Mouse (Mus musculus) heart, adult 11 months (tissue): ENCODE data around the gene Krt26.

ENCODE experiments used
- DNase-seq: peaks from one replicate; pipeline ENCODE4 v3.0.0; 2022

The Krt26 gene

DNA sequence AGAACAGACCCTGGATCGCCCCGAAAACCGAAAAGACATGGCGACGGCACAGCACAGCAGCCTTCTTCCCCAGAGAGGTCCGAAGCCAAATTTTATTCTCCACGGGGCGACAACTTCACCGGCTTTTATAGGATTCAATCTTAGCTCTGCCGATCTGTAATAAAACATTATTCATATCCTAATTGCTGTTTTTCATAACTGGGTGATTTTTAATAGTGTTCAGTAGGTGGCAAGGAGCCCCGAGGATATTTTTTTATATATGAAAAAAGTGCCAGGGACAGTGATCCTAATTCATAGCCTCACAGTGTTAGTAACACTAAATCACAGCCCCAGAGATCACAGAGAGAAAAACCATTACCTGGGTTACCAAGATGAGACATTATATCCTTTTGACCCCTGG, at the start of gene Krt26:
Krt26 (minus strand) TSS at position 101 of the 400 bp plus-strand sequence.
- no peak for DNase-seq

GRCm38 (mm10) chr11:99385813-99386721, 48.3 kb upstream of the Krt26 start:
- DNase-seq = peak; percentile 99

- peak; percentile 92 for DNase-seq
Observed at GRCm38 (mm10) chr11:99379568-99379967, 41.8 kb upstream of the Krt26 start.

GRCm38 (mm10) chr11:99374803-99375202, 37.0 kb upstream of the Krt26 start, which contains the start of gene Krt28:
Krt28 (minus strand) TSS chr11:99374903.
- DNase-seq = no peak

GRCm38 (mm10) chr11:99369853-99370451, 32.2 kb upstream of the Krt26 start:
- peak; percentile 70 for DNase-seq

- peak; percentile 77 for DNase-seq
Observed at GRCm38 (mm10) chr11:99369229-99369628, 31.5 kb upstream of the Krt26 start.

DNA sequence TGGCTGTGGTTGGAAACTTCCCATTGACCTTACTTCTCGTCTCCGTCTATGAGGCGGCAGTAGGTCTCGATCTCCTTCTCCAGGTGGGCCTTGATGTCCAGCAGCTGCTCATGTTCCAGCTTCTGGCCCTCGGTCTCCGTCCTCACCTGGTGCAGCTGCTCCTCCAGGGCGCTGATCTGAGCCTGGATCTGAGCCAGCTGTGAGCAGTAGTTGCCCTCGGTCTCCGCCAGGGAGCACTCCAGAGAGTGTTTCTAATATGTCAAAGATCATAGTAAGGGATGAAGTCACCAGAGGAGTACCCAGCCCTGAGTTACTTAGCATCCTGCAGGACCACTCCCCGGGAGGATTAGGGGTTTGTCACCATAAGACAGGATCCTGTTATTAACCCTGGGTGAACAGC, 29.0 kb upstream of the Krt26 start:
- DNase-seq = peak; percentile 74

DNA sequence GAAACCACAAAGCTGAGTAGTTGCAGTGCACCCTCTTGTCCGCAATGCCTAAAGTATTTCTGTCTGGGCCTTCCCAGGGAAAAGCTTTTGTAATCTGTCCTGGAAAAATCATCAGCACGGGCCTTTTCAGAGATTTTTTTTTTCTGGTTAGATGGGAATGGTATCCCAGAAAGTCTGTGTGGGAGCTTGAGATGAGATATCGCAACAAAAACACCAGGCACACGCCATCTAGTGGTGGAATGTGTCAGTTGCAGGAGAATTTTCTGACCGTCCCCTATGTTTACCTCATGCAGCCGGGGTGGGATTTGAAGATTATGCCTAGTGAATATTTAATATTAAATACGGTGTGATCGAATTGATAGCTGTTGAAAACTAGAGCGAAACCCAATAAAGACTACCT, 26.6 kb upstream of the Krt26 start:
- DNase-seq = peak; percentile 72

- DNase-seq = peak; percentile 53
Observed at GRCm38 (mm10) chr11:99361423-99361822, 23.7 kb upstream of the Krt26 start.

DNA sequence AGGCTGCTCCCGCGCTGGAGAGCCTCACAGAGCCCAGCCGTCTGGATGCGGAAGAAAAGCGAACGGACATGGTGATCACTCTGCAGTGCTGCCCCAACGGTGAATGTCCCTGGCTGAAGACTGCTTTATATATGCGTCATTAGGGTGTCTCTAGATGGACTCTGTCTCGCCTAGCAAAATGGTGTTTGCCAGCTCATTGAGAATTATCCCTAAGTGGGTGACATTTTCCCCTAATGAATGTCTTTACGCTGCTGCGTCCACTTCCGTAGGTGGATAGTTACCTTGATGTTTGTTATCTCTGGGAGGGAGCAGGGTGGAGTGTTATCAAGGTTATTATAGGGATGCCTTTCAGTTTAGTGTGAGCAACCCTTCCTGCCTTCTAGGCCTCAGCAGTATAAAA, 13.2 kb upstream of the Krt26 start, which contains the start of gene Krt27:
Krt27 (minus strand) TSS at position 101 of the 400 bp plus-strand sequence.
- peak; percentile 71 for DNase-seq

GRCm38 (mm10) chr11:99339299-99339847, 1.6 kb upstream of the Krt26 start:
- peak; percentile 60 for DNase-seq

GRCm38 (mm10) chr11:99333426-99333825, 4.3 kb downstream of the Krt26 start:
- DNase-seq = peak; percentile 41

- peak; percentile 23 for DNase-seq
Observed at GRCm38 (mm10) chr11:99329655-99330054, 8.1 kb downstream of the Krt26 start.

- no peak for DNase-seq
Observed at GRCm38 (mm10) chr11:99322851-99323250, 14.9 kb downstream of the Krt26 start, which contains the start of gene Krt25. Krt25 (minus strand) TSS chr11:99322951.

DNA sequence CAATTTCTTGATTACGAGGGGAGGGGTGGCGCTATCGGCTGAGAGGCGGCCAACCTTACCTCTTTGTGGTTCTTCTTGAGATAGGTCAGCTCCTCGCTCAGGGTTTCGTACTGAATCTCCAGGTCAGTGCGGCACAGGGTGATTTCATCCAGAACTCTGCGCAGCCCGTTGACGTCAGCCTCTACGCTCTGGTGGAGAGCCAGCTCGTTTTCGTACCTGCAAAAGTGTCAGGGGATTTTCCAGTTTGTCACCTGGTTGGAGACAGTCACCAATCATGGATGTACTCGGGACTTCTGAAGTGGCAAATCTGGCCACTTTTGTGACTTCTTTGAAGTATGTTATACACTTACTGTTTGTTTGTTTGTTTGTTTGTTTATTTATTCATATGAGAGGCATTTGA, 16.7 kb downstream of the Krt26 start:
- peak; percentile 51 for DNase-seq

- DNase-seq = peak; percentile 64
Observed at GRCm38 (mm10) chr11:99319127-99319526, 18.6 kb downstream of the Krt26 start.

GRCm38 (mm10) chr11:99316543-99316942, 21.2 kb downstream of the Krt26 start:
- DNase-seq = peak; percentile 29

DNA sequence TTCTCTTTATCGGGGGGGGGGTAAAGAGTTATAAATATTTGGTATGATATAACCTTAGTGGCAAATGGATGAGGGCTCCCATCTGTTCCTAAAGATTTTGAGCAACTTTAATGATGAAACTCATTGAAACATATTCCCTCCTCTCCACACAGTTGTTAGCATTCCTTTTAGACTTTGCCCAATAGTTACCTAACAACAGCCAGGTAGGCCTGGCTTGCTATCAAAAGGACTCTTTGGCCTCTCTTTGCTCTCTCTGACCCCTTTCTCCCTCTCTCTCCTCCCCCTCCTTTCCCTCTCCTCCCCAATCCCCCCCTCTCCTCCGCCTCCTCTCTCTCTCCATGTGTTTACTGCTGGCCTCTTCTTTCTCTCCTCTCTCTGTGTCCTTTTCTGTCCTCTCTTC, 23.2 kb downstream of the Krt26 start:
- DNase-seq = peak; percentile 8

GRCm38 (mm10) chr11:99310882-99311281, 26.9 kb downstream of the Krt26 start:
- peak; percentile 7 for DNase-seq

DNA sequence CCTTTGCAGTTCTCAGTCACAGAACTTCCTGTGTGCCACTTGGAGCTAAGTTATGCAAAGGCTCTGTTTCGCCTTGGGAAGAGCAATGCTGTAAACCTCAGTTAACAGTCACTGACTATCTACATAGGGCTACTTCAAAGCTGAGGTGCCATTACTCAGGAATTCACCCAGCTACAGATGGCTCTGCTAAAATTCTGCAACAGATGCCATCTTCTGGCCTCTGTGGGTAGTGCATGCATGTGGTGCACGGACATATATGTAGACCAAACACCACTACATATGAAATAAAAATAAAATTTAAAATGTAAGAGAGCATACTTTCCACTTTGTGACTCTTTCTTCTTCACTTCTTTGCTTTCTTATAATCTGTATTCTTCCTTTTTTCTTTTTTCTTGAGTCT, 30.2 kb downstream of the Krt26 start:
- peak; percentile 71 for DNase-seq

DNA sequence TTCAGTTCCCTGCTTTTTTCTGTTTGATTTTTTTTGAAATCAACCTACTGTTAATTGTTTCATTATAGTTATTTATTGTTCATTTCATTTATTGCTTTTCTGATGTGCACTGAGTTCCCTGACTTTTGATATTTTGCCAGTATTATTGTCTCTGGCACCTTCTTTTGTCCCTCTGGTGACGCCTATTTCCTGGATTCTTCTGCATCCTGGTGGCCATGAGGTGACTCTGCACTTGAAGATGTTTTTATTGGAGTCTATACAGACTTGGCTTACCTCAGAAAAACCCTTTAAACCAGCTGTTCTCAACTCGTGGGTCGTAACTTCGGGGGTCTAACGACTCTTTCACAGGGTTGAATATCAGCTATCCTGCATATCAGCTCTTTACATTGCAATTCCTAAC, 42.7 kb downstream of the Krt26 start:
- DNase-seq = no peak

GRCm38 (mm10) chr11:99292846-99293245, 44.9 kb downstream of the Krt26 start:
- DNase-seq = no peak

DNA sequence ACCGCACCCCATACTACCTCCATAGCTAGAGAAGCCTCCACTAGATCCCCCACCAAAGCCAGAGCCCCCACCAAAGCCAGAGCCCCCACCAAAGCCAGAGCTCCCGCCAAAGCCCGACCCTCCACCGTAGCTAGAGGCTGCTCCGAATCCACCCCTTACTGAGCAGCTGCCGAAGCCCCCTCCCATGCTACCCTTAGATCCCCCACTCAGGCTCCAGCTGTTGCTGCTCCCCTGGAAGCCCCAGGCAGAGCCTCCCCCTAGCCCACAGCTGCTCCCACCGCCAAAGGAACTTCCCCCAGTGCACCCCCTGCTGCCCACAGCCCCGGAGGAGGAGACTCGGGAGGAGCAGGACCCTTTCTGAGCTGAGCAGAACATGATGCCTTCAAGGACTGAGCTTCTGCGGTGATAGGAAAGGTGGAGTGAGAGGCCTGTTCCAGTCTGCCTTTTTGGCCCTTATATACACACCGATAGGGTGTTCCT, 52.9 kb downstream of the Krt26 start, which contains the start of gene Krt24:
Krt24 (minus strand) TSS at position 430 of the 480 bp plus-strand sequence.
- DNase-seq = no peak
